Comparison of ENCODE assay signal across 12 mouse cellular contexts in genomic region chr1:191269648-191269952, GRCm38 (mm10). TPM values are rescaled to one million over a fixed set of nuclear protein-coding genes. Genes with fewer than 3 reads are reported as not detected.
DNase-seq lines count a peak whose midpoint lies in the region; ATAC-seq and TF ChIP-seq lines count a peak whose summit lies in the region.
"Had no signal": no experiment of that assay in that cellular context is flagged by ENCODE, and none has a peak within 500 bp of the region (broad histone marks: within the 10 kb centered on the region; RNA-seq: fewer than 3 reads in every experiment).

No protein-coding gene starts in this region.

- 30% methylated on average over 8 of the region's 8 CpGs for WGBS in heart, adult 2 months
- 33% methylated on average over 8 of the region's 8 CpGs for WGBS in lung, embryonic 16.5 days
- 35% methylated on average over 8 of the region's 8 CpGs for WGBS in lung, adult 2 months
- WGBS in liver, embryonic 12.5 days (ENCODE audit: insufficient replicate concordance): 11% methylated on average over 8 of the region's 8 CpGs
- WGBS in forebrain, embryonic 16.5 days: 76% methylated on average over 8 of the region's 8 CpGs

- H3K27ac ChIP-seq in heart, adult 2 months: no peak overlapping the region
- H3K27ac ChIP-seq in lung, embryonic 16.5 days (ENCODE audit: low read length): no peak overlapping the region
- no peak overlapping the region for H3K27ac ChIP-seq in liver, embryonic 12.5 days
- H3K27ac ChIP-seq in forebrain, embryonic 16.5 days (ENCODE audit: low read length): no peak overlapping the region
- H3K27ac ChIP-seq: kidney, embryonic 15.5 days; lung, embryonic 15.5 days had no signal

- no peak overlapping the region for H3K4me2 ChIP-seq in lung, embryonic 16.5 days (ENCODE audit: low read depth, low read length)
- H3K4me2 ChIP-seq in liver, embryonic 12.5 days: no peak overlapping the region
- H3K4me2 ChIP-seq in forebrain, embryonic 16.5 days (ENCODE audit: low read length): no peak overlapping the region
- H3K4me2 ChIP-seq: kidney, embryonic 15.5 days; lung, embryonic 15.5 days had no signal

- no peaks in the 10 kb centered on the region for H3K36me3 ChIP-seq in heart, adult 2 months (ENCODE audit: control insufficient read depth, insufficient read depth, low read length)
- H3K36me3 ChIP-seq in lung, embryonic 16.5 days (ENCODE audit: control insufficient read depth, insufficient read depth, low read length): no peaks in the 10 kb centered on the region
- H3K36me3 ChIP-seq in liver, embryonic 12.5 days: no peaks in the 10 kb centered on the region
- H3K36me3 ChIP-seq in forebrain, embryonic 16.5 days (ENCODE audit: control insufficient read depth, insufficient read depth): no peaks in the 10 kb centered on the region
- H3K36me3 ChIP-seq: kidney, embryonic 15.5 days; lung, embryonic 15.5 days had no signal

- peaks cover 4% of the 10 kb centered on the region; the same call in 1 of the 2 replicates for H3K4me1 ChIP-seq in heart, adult 2 months (ENCODE audit: control insufficient read depth, insufficient read depth, low read length)
- H3K4me1 ChIP-seq in lung, embryonic 16.5 days (replicated peaks; ENCODE audit: control insufficient read depth, insufficient read depth, low read length): no peaks in the 10 kb centered on the region; the same call in 1 of the 2 replicates
- H3K4me1 ChIP-seq in lung, adult 2 months (ENCODE audit: control insufficient read depth, insufficient read depth, low read length): no peaks in the 10 kb centered on the region; the same call in 1 of the 2 replicates
- H3K4me1 ChIP-seq in liver, embryonic 12.5 days: no peaks in the 10 kb centered on the region
- H3K4me1 ChIP-seq in forebrain, embryonic 16.5 days (replicated peaks; ENCODE audit: control insufficient read depth, insufficient read depth, low read length): no peaks in the 10 kb centered on the region

- H3K9ac ChIP-seq in heart, adult 2 months (ENCODE audit: low read depth, low read length): peak overlapping the region; percentile 19; the same call in 1 of the 2 replicates
- no peak overlapping the region for H3K9ac ChIP-seq in lung, embryonic 16.5 days (ENCODE audit: low read length)
- H3K9ac ChIP-seq in liver, embryonic 12.5 days: no peak overlapping the region
- H3K9ac ChIP-seq in forebrain, embryonic 16.5 days (replicated peaks; ENCODE audit: low read depth, low read length): no peak overlapping the region
- H3K9ac ChIP-seq: kidney, embryonic 15.5 days; lung, embryonic 15.5 days had no signal

- TF ChIP-seq EP300 in heart, adult 2 months (IDR thresholded peaks at IDR 0.05; ENCODE audit: insufficient read depth, low read depth, low read length): no peak

- ATAC-seq in lung, embryonic 16.5 days (ENCODE audit: low read depth): peak; percentile 34; the same call in 1 of the 2 replicates
- peak; percentile 50 for ATAC-seq in liver, embryonic 12.5 days
- no peak for ATAC-seq in forebrain, embryonic 16.5 days
- no peak for ATAC-seq in erythroid progenitor cell, adult 5-6 weeks (replicated peaks; ENCODE audit: low FRiP score, poor library complexity, severe bottlenecking)
- ATAC-seq: hindbrain, embryonic 16.5 days had no signal

- DNase-seq in heart, adult 2 months: peak in 1 of 2 experiments; percentile 42
- no peak for DNase-seq in heart, postnatal 36 days
- DNase-seq in lung, adult 2 months: no peak
- DNase-seq in right cerebral cortex, postnatal 25 days: peak; percentile 16

- TF ChIP-seq CTCF in heart, adult 2 months (IDR thresholded peaks at IDR 0.05): no peak
- TF ChIP-seq CTCF in lung, adult 2 months (IDR thresholded peaks at IDR 0.05; ENCODE audit: insufficient read depth, low read length): no peak

- no peak overlapping the region for H3K4me3 ChIP-seq in heart, adult 2 months
- H3K4me3 ChIP-seq in lung, embryonic 16.5 days (ENCODE audit: low read length): no peak overlapping the region
- H3K4me3 ChIP-seq in lung, adult 2 months (replicated peaks; ENCODE audit: extremely low read depth, low read depth, low read length): no peak overlapping the region
- H3K4me3 ChIP-seq in liver, embryonic 12.5 days: no peak overlapping the region
- no peak overlapping the region for H3K4me3 ChIP-seq in forebrain, embryonic 16.5 days (replicated peaks; ENCODE audit: low read length)
- H3K4me3 ChIP-seq: erythroblast, embryonic 14.5 days; kidney, embryonic 15.5 days; lung, embryonic 15.5 days had no signal

- intact Hi-C loops in heart, adult 2 months (cut with DNase I): no loop called here
- intact Hi-C loops in heart, postnatal 36 days (cut with DNase I): no loop called here

- no peaks in the 10 kb centered on the region for H3K9me3 ChIP-seq in lung, embryonic 16.5 days (ENCODE audit: control insufficient read depth, low read length)
- H3K9me3 ChIP-seq in liver, embryonic 12.5 days (replicated peaks): no peaks in the 10 kb centered on the region
- H3K9me3 ChIP-seq in forebrain, embryonic 16.5 days (ENCODE audit: control insufficient read depth, low read length): no peaks in the 10 kb centered on the region
- H3K9me3 ChIP-seq: kidney, embryonic 15.5 days; lung, embryonic 15.5 days had no signal

- no peaks in the 10 kb centered on the region for H3K27me3 ChIP-seq in heart, adult 2 months (ENCODE audit: control insufficient read depth, insufficient read depth, low read length)
- H3K27me3 ChIP-seq in lung, embryonic 16.5 days (ENCODE audit: control insufficient read depth, insufficient read depth, low read depth, low read length): no peaks in the 10 kb centered on the region
- peaks cover 36% of the 10 kb centered on the region for H3K27me3 ChIP-seq in liver, embryonic 12.5 days (replicated peaks)
- H3K27me3 ChIP-seq in forebrain, embryonic 16.5 days (replicated peaks; ENCODE audit: control insufficient read depth, insufficient read depth, low read length): no peaks in the 10 kb centered on the region
- H3K27me3 ChIP-seq: kidney, embryonic 15.5 days; lung, embryonic 15.5 days had no signal

- TF ChIP-seq POLR2A in heart, adult 2 months (IDR thresholded peaks at IDR 0.05; ENCODE audit: insufficient read depth, low read depth, low read length): no peak
- TF ChIP-seq POLR2A in lung, adult 2 months (IDR thresholded peaks at IDR 0.05; ENCODE audit: borderline replicate concordance, extremely low read depth, low read depth, low read length): no peak

- H3K79me2 ChIP-seq in heart, adult 2 months (replicated peaks; ENCODE audit: control insufficient read depth, insufficient read depth, low read length): no peaks in the 10 kb centered on the region

RNA-seq across cellular contexts. Expression of gene Nenf, which starts 48.4 kb away (rescaled TPM):
- total RNA-seq in heart, adult 2 months (2021): 100 to 1,000 TPM in 1 of 2 experiments, 10 to 100 TPM in 1; 95.9 to 107 TPM
- 139 and 182 TPM in 2 replicates for polyA plus RNA-seq in heart, adult 2 months (2012; rRNA removed)
- 100 to 1,000 TPM; 105 to 108 TPM for total RNA-seq in heart, postnatal 36 days (2021)
- 97.7 and 107 TPM in 2 replicates for polyA plus RNA-seq in lung, embryonic 16.5 days (2015; fragmentation: Nextera tagmentation; extraction: Ambion mirVana)
- 164 and 224 TPM in 2 replicates for polyA plus RNA-seq in lung, adult 2 months (2012; rRNA removed)
- polyA plus RNA-seq in liver, embryonic 12.5 days (2016; fragmentation: Nextera tagmentation; extraction: Ambion mirVana): 37.1 and 39.7 TPM in 2 replicates
- polyA plus RNA-seq in forebrain, embryonic 16.5 days (2015; fragmentation: Nextera tagmentation; extraction: Ambion mirVana): 94.8 and 101 TPM in 2 replicates
- 26.4 and 47.6 TPM in 2 replicates for total RNA-seq in erythroid progenitor cell, adult 5-6 weeks (2015; ENCODE audit: low replicate concordance)
- total RNA-seq in erythroid progenitor cell, adult 5-6 weeks (2017; ENCODE audit: low replicate concordance): 21.2 and 34.5 TPM in 2 replicates

RNA-seq across cellular contexts. Expression of gene Atf3, which starts 51.8 kb away (rescaled TPM):
- total RNA-seq in heart, adult 2 months (2021): 10 to 100 TPM; 11.0 to 11.5 TPM
- 3.6 and 7.1 TPM in 2 replicates for polyA plus RNA-seq in heart, adult 2 months (2012; rRNA removed)
- total RNA-seq in heart, postnatal 36 days (2021): 10 to 100 TPM in 1 of 2 experiments, 1 to 10 TPM in 1; 5.0 to 17.9 TPM
- 3.9 and 4.3 TPM in 2 replicates for polyA plus RNA-seq in lung, embryonic 16.5 days (2015; fragmentation: Nextera tagmentation; extraction: Ambion mirVana)
- polyA plus RNA-seq in lung, adult 2 months (2012; rRNA removed): 4.8 and 8.6 TPM in 2 replicates
- polyA plus RNA-seq in liver, embryonic 12.5 days (2016; fragmentation: Nextera tagmentation; extraction: Ambion mirVana): 2.3 and 2.4 TPM in 2 replicates
- polyA plus RNA-seq in forebrain, embryonic 16.5 days (2015; fragmentation: Nextera tagmentation; extraction: Ambion mirVana): 0.80 and 0.95 TPM in 2 replicates
- total RNA-seq in erythroid progenitor cell, adult 5-6 weeks (2015; ENCODE audit: low replicate concordance): 3.8 and 4.3 TPM in 2 replicates
- 1.2 and 16.5 TPM in 2 replicates for total RNA-seq in erythroid progenitor cell, adult 5-6 weeks (2017; ENCODE audit: low replicate concordance)

RNA-seq across cellular contexts. Expression of gene Tmem206, which starts 56.1 kb away (rescaled TPM):
- total RNA-seq in heart, adult 2 months (2021): 1 to 10 TPM; 3.3 to 3.6 TPM
- 3.9 and 6.0 TPM in 2 replicates for polyA plus RNA-seq in heart, adult 2 months (2012; rRNA removed)
- 1 to 10 TPM; 3.2 to 4.2 TPM for total RNA-seq in heart, postnatal 36 days (2021)
- polyA plus RNA-seq in lung, embryonic 16.5 days (2015; fragmentation: Nextera tagmentation; extraction: Ambion mirVana): 22.8 and 23.4 TPM in 2 replicates
- 8.0 and 8.4 TPM in 2 replicates for polyA plus RNA-seq in lung, adult 2 months (2012; rRNA removed)
- 9.8 and 10.5 TPM in 2 replicates for polyA plus RNA-seq in liver, embryonic 12.5 days (2016; fragmentation: Nextera tagmentation; extraction: Ambion mirVana)
- 54.0 and 56.3 TPM in 2 replicates for polyA plus RNA-seq in forebrain, embryonic 16.5 days (2015; fragmentation: Nextera tagmentation; extraction: Ambion mirVana)
- 20.5 and 34.4 TPM in 2 replicates for total RNA-seq in erythroid progenitor cell, adult 5-6 weeks (2015; ENCODE audit: low replicate concordance)
- total RNA-seq in erythroid progenitor cell, adult 5-6 weeks (2017; ENCODE audit: low replicate concordance): 15.7 and 22.9 TPM in 2 replicates

Comparison
In these comparisons a context has a peak if more than half of its experiments do, and no peak if none do; other contexts are left out.
1. ATAC-seq: peak in lung, embryonic 16.5 days (single experiment) and liver, embryonic 12.5 days (single experiment); none in forebrain, embryonic 16.5 days (single experiment) and erythroid progenitor cell, adult 5-6 weeks (single experiment).